Mouse (Mus musculus) cortical plate, adult 2 months (tissue): Measurements from ENCODE around the gene Styk1. TPM values are rescaled to one million over a fixed set of nuclear protein-coding genes. Genes with fewer than 3 reads are reported as not detected.

ENCODE experiments used
- H3K27ac ChIP-seq: fragments of 200-500 bp; 2 replicates; pipeline ENCODE4 v1.5.1; 2012; ENCODE audit warnings: low read length, control low read depth, inconsistent platforms; ENCODE audit not compliant: insufficient read depth
- H3K4me1 ChIP-seq: fragments of 200-500 bp; 2 replicates; pipeline ENCODE4 v1.6.1; 2011; ENCODE audit warnings: low read length; ENCODE audit not compliant: control insufficient read depth, insufficient read depth
- H3K4me3 ChIP-seq: fragments of 200-500 bp; 2 replicates; pipeline ENCODE4 v1.5.1; 2011; ENCODE audit warnings: mild to moderate bottlenecking, low read length, control low read depth; ENCODE audit not compliant: insufficient read depth
- CTCF ChIP-seq: fragments of 200-500 bp; IDR thresholded peaks from 2 replicates; pipeline ENCODE4 v1.5.1; 2011; ENCODE audit warnings: mild to moderate bottlenecking, control low read depth, low read length; ENCODE audit not compliant: insufficient read depth; ENCODE audit errors: extremely low read depth
- POLR2A ChIP-seq: fragments of 200-500 bp; IDR thresholded peaks from 2 replicates; pipeline ENCODE4 v1.6.1; 2011; ENCODE audit warnings: mild to moderate bottlenecking, low read length, control low read depth; ENCODE audit not compliant: insufficient read depth; ENCODE audit errors: extremely low read depth
- polyA plus RNA-seq: library from polyadenylated mRNA; depleted of rRNA; stranded (reverse); fragments of >200 nt; gene quantifications from 2 replicates; pipeline ENCODE4 v1.2.3, GENCODE M21; 2012

The Styk1 gene
- polyA plus RNA-seq, 1 experiment = 0.13 TPM

- peaks cover under 1% of the 10 kb centered on the region for H3K4me1 ChIP-seq
- no peak overlapping the region for H3K4me3 ChIP-seq
- no peak overlapping the region for H3K27ac ChIP-seq
- TF ChIP-seq POLR2A (no peak), CTCF (no peak)
Measured at GRCm38 (mm10) chr6:131369866-131370616, 16.6 kb upstream of the Styk1 start.

GRCm38 (mm10) chr6:131367101-131367500, 13.7 kb upstream of the Styk1 start:
- Histone ChIP-seq H3K4me1 (no peaks in the 10 kb centered on the region), H3K27ac (no peak overlapping the region), H3K4me3 (no peak overlapping the region)
- TF ChIP-seq POLR2A (no peak), CTCF (peak; percentile 66)

- H3K4me3 ChIP-seq = no peak overlapping the region
- TF ChIP-seq POLR2A (no peak), CTCF (no peak)
- no peak overlapping the region for H3K27ac ChIP-seq
- no peaks in the 10 kb centered on the region for H3K4me1 ChIP-seq
Measured at GRCm38 (mm10) chr6:131364353-131364752, 11.0 kb upstream of the Styk1 start.

GRCm38 (mm10) chr6:131362987-131363765, 9.8 kb upstream of the Styk1 start:
- Histone ChIP-seq H3K4me1 (no peaks in the 10 kb centered on the region), H3K4me3 (no peak overlapping the region), H3K27ac (no peak overlapping the region)
- TF ChIP-seq POLR2A (no peak), CTCF (no peak)

- Histone ChIP-seq H3K4me1 (no peaks in the 10 kb centered on the region), H3K27ac (no peak overlapping the region), H3K4me3 (no peak overlapping the region)
- TF ChIP-seq POLR2A (no peak), CTCF (no peak)
Measured at GRCm38 (mm10) chr6:131360693-131361092, 7.3 kb upstream of the Styk1 start.

GRCm38 (mm10) chr6:131359543-131359942, 6.1 kb upstream of the Styk1 start:
- TF ChIP-seq CTCF = no peak
- no peak for TF ChIP-seq POLR2A
- Histone ChIP-seq H3K27ac (no peak overlapping the region), H3K4me3 (no peak overlapping the region), H3K4me1 (no peaks in the 10 kb centered on the region)

GRCm38 (mm10) chr6:131354913-131355312, 1.5 kb upstream of the Styk1 start:
- TF ChIP-seq CTCF (no peak), POLR2A (no peak)
- H3K4me1 ChIP-seq = no peaks in the 10 kb centered on the region
- H3K27ac ChIP-seq = no peak overlapping the region
- H3K4me3 ChIP-seq = no peak overlapping the region

GRCm38 (mm10) chr6:131347026-131347425, 6.4 kb downstream of the Styk1 start:
- H3K27ac ChIP-seq = no peak overlapping the region
- H3K4me3 ChIP-seq = no peak overlapping the region
- no peaks in the 10 kb centered on the region for H3K4me1 ChIP-seq
- TF ChIP-seq POLR2A = no peak
- TF ChIP-seq CTCF = no peak

GRCm38 (mm10) chr6:131344346-131344745, 9.1 kb downstream of the Styk1 start:
- no peak for TF ChIP-seq POLR2A
- no peak for TF ChIP-seq CTCF

GRCm38 (mm10) chr6:131340082-131340481, 13.3 kb downstream of the Styk1 start:
- no peak for TF ChIP-seq CTCF
- no peak for TF ChIP-seq POLR2A
- Histone ChIP-seq H3K27ac (no peak overlapping the region), H3K4me3 (no peak overlapping the region), H3K4me1 (no peaks in the 10 kb centered on the region)

More at GRCm38 (mm10) chr6:131344346-131344745, 9.1 kb downstream of the Styk1 start:
- Histone ChIP-seq H3K4me1 (no peaks in the 10 kb centered on the region), H3K4me3 (no peak overlapping the region), H3K27ac (no peak overlapping the region)
